10 mouse cellular contexts compared by ENCODE assay signal in genomic region chr2:152819097-152819624, GRCm38 (mm10). TPM values are rescaled to one million over a fixed set of nuclear protein-coding genes. Genes with fewer than 3 reads are reported as not detected.
DNase-seq lines count a peak whose midpoint lies in the region; ATAC-seq and TF ChIP-seq lines count a peak whose summit lies in the region.
"Had no signal": no experiment of that assay in that cellular context is flagged by ENCODE, and none has a peak within 500 bp of the region (broad histone marks: within the 10 kb centered on the region; RNA-seq: fewer than 3 reads in every experiment).

No protein-coding gene starts in this region.

- no peak overlapping the region for H3K9ac ChIP-seq in ES-E14 (ENCODE audit: insufficient read depth, low read depth, low read length, poor library complexity, severe bottlenecking)

- H3K27ac ChIP-seq in layer of hippocampus, adult 2 months = peak overlapping the region; percentile 93
- H3K27ac ChIP-seq in ES-E14 (ENCODE audit: insufficient read depth, low read depth, low read length, poor library complexity, severe bottlenecking) = peak overlapping the region; percentile 61; the same call in 1 of the 2 replicates
- H3K27ac ChIP-seq in limb, embryonic 10.5 days = peak overlapping the region; percentile 83

- H3K36me3 ChIP-seq in ES-E14 (ENCODE audit: control insufficient read depth, insufficient read depth, low read length, poor library complexity, severe bottlenecking) = no peaks in the 10 kb centered on the region
- peaks cover 63% of the 10 kb centered on the region for H3K36me3 ChIP-seq in limb, embryonic 10.5 days

- DNase-seq in heart, adult 11 months = peak; percentile 88
- no peak for DNase-seq in heart, postnatal 10 days
- no peak for DNase-seq in layer of hippocampus, adult 2 months (ENCODE audit: low spot score in 2 of 2)
- DNase-seq in layer of hippocampus, postnatal 36 days = no peak
- no peak for DNase-seq in ES-E14 (ENCODE audit: low read depth, low spot score)
- no peak for DNase-seq in limb, embryonic 10.5 days (ENCODE audit: low spot score)
- DNase-seq in adrenal gland, postnatal 25 days = no peak
- DNase-seq: adrenal gland, adult 2 months had no signal

- ATAC-seq in frontal cortex, adult (ENCODE audit: low TSS enrichment) = no peak
- ATAC-seq: midbrain, embryonic 16.5 days had no signal

- H3K9me3 ChIP-seq in ES-E14 (ENCODE audit: control insufficient read depth, insufficient read depth, low read depth, low read length) = no peaks in the 10 kb centered on the region
- H3K9me3 ChIP-seq in limb, embryonic 10.5 days (replicated peaks) = no peaks in the 10 kb centered on the region

- no peak overlapping the region for H3K4me3 ChIP-seq in layer of hippocampus, adult 2 months
- H3K4me3 ChIP-seq in ES-E14 (ENCODE audit: insufficient read depth in 1 of 2, low read depth in 1 of 2, low read length in 2 of 2, poor library complexity in 1 of 2, severe bottlenecking in 1 of 2) = no peak overlapping the region
- no peak overlapping the region for H3K4me3 ChIP-seq in limb, embryonic 10.5 days

- no peaks in the 10 kb centered on the region for H3K27me3 ChIP-seq in limb, embryonic 10.5 days (ENCODE audit: low read depth, poor library complexity, severe bottlenecking)

- WGBS in limb, embryonic 10.5 days = 94% methylated on average over 3 of the region's 3 CpGs

- intact Hi-C loops in heart, postnatal 10 days (cut with DNase I) = no loop called here

- TF ChIP-seq CTCF in layer of hippocampus, adult 2 months (conservative IDR thresholded peaks at IDR 0.05) = no peak

- peaks cover 15 to 31% of the 10 kb centered on the region in 2 experiments for H3K4me1 ChIP-seq in ES-E14 (ENCODE audit: control insufficient read depth in 2 of 2, insufficient read depth in 2 of 2, low read length in 2 of 2, poor library complexity in 1 of 2)
- peaks cover 30% of the 10 kb centered on the region for H3K4me1 ChIP-seq in limb, embryonic 10.5 days

- in situ Hi-C loops in ES-E14 (cut with MboI; ENCODE audit: low sequenced_read_pairs in 2 of 2, unreplicated experiment in 2 of 2) = no loop called here

TF ChIP-seq in ES-E14, 5 proteins besides CTCF, POLR2A, EP300 and RAD21:
- TF ChIP-seq HCFC1 (IDR thresholded peaks at IDR 0.05; ENCODE audit: borderline replicate concordance, insufficient read depth, low read length) (no peak), MAFK (IDR thresholded peaks at IDR 0.05; ENCODE audit: insufficient read depth, low read depth, low read length) (no peak), ZNF384 (IDR thresholded peaks at IDR 0.05; ENCODE audit: low read depth, low read length) (no peak), CHD2 (IDR thresholded peaks at IDR 0.05; ENCODE audit: low read depth, low read length) (no peak), ZC3H11A (IDR thresholded peaks at IDR 0.05; ENCODE audit: borderline replicate concordance, low read depth, low read length) (no peak)

RNA-seq across cellular contexts. Expression of gene Bcl2l1, which starts 12.4 kb away (rescaled TPM):
- 10 to 100 TPM; 40.0 to 72.4 TPM for total RNA-seq in heart, postnatal 10 days (2021)
- 100 to 1,000 TPM; 129 to 134 TPM for total RNA-seq in layer of hippocampus, adult 2 months (2021)
- total RNA-seq in layer of hippocampus, postnatal 36 days (2021) = 100 to 1,000 TPM; 116 to 141 TPM
- total RNA-seq in ES-E14 (2012; rRNA removed) = 24.9 and 34.9 TPM in 2 replicates
- polyA plus RNA-seq in limb, embryonic 10.5 days (2016; fragmentation: Nextera tagmentation; extraction: Ambion mirVana) = 90.1 and 103 TPM in 2 replicates
- total RNA-seq in adrenal gland, postnatal 25 days (2021) = 48.9 and 61.8 TPM in 2 replicates

RNA-seq across cellular contexts. Expression of gene Tpx2, which starts 28.6 kb away (rescaled TPM):
- 10 to 100 TPM; 16.0 to 17.8 TPM for total RNA-seq in heart, postnatal 10 days (2021)
- total RNA-seq in layer of hippocampus, adult 2 months (2021) = 1 to 10 TPM; 2.0 to 2.2 TPM
- 1 to 10 TPM; 2.0 to 3.1 TPM for total RNA-seq in layer of hippocampus, postnatal 36 days (2021)
- total RNA-seq in ES-E14 (2012; rRNA removed) = 63.2 and 77.8 TPM in 2 replicates
- 141 and 147 TPM in 2 replicates for polyA plus RNA-seq in limb, embryonic 10.5 days (2016; fragmentation: Nextera tagmentation; extraction: Ambion mirVana)
- total RNA-seq in adrenal gland, postnatal 25 days (2021) = 9.6 and 13.5 TPM in 2 replicates
